Mouse (Mus musculus): Measurements from ENCODE around the gene Thsd4.

- TF ChIP-seq GATA1 (IDR thresholded peaks at IDR 0.05; ENCODE audit: borderline replicate concordance, low read length) (no peak), FLI1 (IDR thresholded peaks at IDR 0.05; ENCODE audit: low read length) (no peak)
These were observed 562.6 kb downstream of the Thsd4 start for GRCm38 (mm10) chr9:59959276-59959675.
